Mouse (Mus musculus): ENCODE measurements around the gene Inafm1. TPM values are rescaled to one million over a fixed set of nuclear protein-coding genes. Genes with fewer than 3 reads are reported as not detected.

The Inafm1 gene
- total RNA-seq (2023), result 28.0 TPM

DNA sequence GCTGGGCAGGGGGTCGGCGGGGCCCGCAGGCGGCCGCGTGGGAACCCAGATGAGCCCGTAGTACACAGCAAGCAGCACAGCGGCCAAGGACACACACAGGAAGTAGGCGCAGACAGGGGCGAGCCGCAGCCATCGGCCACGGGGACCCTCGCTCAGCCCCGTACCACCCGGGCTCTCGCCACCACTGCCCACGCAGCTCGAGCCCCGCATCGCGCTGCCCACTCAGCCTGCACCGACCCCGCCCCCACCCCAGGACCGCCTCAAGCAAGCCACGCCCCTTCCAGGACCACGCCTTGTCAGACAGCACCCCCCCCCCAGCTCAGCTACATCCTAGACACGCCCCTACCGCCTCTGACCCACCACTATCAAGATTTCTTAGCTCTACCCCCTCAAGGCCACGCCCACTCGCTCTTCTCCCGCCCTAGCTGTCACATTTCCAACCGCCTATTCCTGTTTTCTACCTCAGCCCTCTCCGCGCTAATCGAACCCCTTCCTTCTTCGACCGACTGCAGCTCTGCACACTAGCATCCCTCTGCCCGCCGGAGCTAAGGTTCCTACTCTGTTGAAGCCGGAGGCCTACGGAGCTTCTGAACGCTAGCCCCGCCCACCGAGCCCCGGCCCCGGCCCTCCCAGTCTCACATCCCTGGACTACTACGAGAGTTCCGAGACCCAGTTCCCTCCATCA lies at the start of gene Inafm1:
Inafm1 (minus strand) TSS at position 537 of the 685 bp plus-strand sequence.

DNA sequence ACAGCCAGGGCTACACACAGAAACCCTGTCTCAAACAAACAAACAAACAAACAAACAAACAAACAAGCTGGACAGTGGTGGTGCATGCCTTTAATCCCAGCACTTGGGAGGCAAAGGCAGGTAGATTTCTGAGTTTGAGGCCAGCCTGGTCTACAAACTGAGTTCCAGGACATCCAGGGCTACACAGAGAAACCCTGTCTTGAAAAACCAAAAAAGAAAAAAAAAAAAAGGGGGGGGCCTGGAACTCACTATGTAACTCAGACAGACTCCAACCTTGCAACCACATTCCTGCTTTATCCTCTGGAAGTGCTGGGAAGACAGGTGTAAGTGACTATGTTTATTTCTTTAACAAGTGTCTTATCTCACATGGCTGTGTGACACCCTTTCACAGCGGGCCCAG lies 34.7 kb upstream of the Inafm1 start, which contains the start of gene Bbc3:
Bbc3 (plus strand) TSS at position 301 of the 400 bp plus-strand sequence.

DNA sequence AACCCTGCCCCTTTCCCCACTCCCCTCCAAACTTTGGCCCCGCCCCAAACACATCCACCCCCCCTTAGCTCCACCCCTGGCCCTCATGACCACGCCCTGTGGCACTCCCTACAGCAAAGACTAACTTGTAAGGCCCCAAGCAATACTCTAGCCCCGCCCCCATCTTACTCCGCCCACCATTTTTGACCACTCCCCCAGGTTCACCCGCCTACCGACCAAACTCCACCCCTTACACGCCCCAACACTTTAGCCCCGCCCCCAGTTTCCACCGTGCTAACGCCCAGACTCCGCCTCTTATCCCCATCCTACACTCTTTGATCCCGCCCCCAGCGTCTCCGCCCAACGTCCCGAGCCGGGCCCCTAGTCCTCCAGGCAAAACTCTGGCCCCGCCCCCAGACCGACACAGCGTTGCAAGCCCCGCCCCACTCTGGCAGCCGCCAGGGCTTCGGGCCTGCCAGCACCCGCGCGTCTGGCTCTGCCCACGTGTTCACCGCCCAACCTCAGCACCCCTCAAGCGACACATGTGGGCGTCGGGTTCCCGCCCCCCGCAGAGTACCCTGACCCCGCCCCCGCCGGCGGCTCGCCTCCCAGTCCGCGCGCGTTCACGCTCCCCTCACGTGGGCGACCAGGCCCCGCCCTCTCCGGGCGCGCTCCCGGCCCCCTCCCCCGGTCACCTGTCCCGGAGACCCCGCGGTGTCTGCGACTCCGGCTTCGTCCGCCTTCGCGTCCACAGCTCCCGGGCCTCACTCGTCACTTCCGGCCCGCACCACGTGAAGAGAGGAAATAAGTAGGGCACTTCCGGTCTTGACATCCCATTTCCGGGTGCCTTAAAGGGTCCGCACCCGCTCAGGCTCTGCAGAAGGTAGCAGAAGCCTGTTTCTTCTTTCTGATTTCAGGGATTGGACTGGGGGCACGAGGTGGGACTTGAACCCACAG lies 12.9 kb upstream of the Inafm1 start, which contains the start of gene Ccdc9:
Ccdc9 (minus strand) TSS at position 770 of the 936 bp plus-strand sequence.

DNA sequence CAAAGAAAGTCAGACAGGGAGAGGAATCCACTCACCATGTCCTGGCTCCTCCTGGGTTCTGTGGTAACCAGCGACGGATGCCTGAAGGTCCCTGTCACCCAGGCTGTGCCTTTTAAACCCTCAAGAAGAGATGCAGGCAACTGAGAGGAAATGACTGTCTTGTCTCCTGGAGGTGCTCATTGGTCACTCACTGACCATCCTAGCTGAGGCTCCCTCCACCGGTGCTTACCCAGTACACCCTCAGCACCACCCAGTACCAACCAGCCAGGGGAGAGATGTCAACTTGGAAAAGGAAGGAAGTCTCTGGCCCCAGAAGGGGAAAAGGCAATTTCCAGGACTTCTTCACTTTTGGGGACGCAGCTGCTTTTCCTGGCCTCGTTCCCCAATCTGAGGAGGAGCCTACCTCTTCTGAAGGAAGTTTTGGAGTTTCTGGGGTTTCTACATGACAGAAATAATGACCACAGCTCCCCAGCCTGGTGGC lies 14.3 kb downstream of the Inafm1 start, which contains the start of gene C5ar1:
C5ar1 (minus strand) TSS at position 431 of the 481 bp plus-strand sequence.

DNA sequence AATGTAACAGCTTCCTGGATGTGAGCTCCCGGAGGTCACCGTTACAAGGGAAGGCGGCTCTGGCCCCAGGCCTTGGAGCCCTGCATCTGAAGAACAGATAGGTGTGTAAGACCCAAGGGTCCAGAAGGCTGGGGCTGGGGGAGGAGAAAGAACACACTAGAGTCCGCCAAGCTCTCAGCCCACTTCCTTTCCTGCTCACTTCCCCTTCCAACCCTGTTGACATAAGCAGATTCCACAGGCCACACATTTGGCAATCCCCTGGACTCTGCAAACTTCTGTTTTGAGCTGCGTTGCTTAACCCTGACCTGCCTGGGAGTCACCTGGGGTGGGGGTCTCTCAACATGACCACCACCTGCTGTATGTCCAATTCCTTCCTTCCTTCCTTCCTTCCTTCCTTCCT lies 29.4 kb downstream of the Inafm1 start, which contains the start of gene C5ar2:
C5ar2 (minus strand) TSS at position 88 of the 400 bp plus-strand sequence.

Other genes starting within 250 kb of the Inafm1 start
- 77.1 TPM for gene Bicra, start 225.7 kb downstream of the Inafm1 start, total RNA-seq (2023)
- not detected for gene Zfp541, start 211.8 kb downstream of the Inafm1 start, total RNA-seq (2023)
- 209 TPM for gene Napa, start 175.2 kb downstream of the Inafm1 start, total RNA-seq (2023)
- gene Kptn, start 153.7 kb downstream of the Inafm1 start, total RNA-seq (2023), result 35.1 TPM
- gene Slc8a2, start 143.8 kb downstream of the Inafm1 start, total RNA-seq (2023), result 0.21 TPM
- gene Meis3, start 98.5 kb downstream of the Inafm1 start, total RNA-seq (2023), result 39.8 TPM
- gene Dhx34, start 51.6 kb downstream of the Inafm1 start, total RNA-seq (2023), result 34.0 TPM
- gene C5ar2, start 29.5 kb downstream of the Inafm1 start, total RNA-seq (2023), result 0.24 TPM
- gene C5ar1, start 14.1 kb downstream of the Inafm1 start, total RNA-seq (2023), result 0.34 TPM
- 255 TPM for gene Ccdc9, start 13.2 kb upstream of the Inafm1 start, total RNA-seq (2023)
- 59.8 TPM for gene Bbc3, start 34.8 kb upstream of the Inafm1 start, total RNA-seq (2023)
- 57.3 TPM for gene Sae1, start 114.2 kb upstream of the Inafm1 start, total RNA-seq (2023)
- 74.4 TPM for gene Zc3h4, start 127.3 kb upstream of the Inafm1 start, total RNA-seq (2023)
- 31.0 TPM for gene Tmem160, start 179.2 kb upstream of the Inafm1 start, total RNA-seq (2023)
- gene Npas1, start 204.1 kb upstream of the Inafm1 start, total RNA-seq (2023), result not detected

Measured in CD8-positive naive resting alpha-beta T cell, adult 57 days (primary cell).